Mouse (Mus musculus): ENCODE results near the gene Mitf.

Gene Mitf

DNA sequence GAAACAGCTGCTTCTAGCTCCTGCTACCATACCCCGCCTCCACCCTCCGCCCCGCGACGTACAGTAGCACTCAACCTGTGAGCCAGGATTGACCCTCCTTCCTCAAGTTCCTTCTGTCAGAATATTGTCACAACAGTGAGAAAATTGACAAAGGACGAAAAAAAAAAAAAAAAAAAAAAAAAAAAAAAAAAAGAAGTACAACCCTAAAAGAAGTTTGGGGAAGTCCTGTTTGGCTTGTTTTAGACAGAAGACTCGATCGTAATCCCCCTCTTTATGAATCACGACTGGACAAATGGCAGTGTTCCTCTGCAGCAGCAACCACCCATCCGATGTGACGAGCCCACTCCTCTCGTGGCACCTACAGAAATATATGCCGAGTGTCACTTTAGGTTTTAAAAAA is 255.0 kb downstream of the Mitf start:
- DNase-seq = no peak

- no peak for DNase-seq
Observed at GRCm38 (mm10) chr6:98064926-98065325, 258.1 kb downstream of the Mitf start.

- no peak for DNase-seq
Observed at GRCm38 (mm10) chr6:98066420-98066819, 259.6 kb downstream of the Mitf start.
